Mouse (Mus musculus) colon, adult 2 months (tissue): Measurements from ENCODE around the gene Gm10037. TPM values are rescaled to one million over a fixed set of nuclear protein-coding genes. Genes with fewer than 3 reads are reported as not detected.

Experiments used
- polyA plus RNA-seq: library from polyadenylated mRNA; depleted of rRNA; stranded (reverse); fragments of >200 nt; gene quantifications from 2 replicates; pipeline ENCODE4 v1.2.3, GENCODE M21; 2012; rRNA removed

Gm10037 gene
- not detected in 2 replicates for polyA plus RNA-seq

DNA sequence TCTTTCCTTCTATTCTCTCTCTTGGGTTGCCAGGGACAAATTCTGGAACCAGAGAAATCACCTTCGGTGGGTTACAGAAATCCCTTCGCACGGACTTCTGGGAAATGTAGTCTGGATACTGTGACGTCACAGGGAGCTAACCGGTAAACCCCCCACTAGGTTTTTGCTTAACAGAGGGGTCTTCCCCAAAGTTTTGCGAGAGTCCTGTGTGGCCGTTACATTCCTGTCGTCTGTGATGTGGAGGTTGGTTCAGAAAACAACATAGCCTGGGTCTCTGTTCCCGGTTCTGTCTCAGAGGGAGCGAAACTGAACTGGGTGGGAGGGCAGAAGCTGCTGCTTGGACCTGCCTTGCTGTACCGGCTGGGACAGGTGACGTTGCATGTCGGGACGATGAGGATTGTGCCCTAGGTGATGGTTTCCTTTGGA is at the start of gene Gm10037:
Gene Gm10037 (plus strand): TSS at position 196 of the 426 bp plus-strand sequence.

DNA sequence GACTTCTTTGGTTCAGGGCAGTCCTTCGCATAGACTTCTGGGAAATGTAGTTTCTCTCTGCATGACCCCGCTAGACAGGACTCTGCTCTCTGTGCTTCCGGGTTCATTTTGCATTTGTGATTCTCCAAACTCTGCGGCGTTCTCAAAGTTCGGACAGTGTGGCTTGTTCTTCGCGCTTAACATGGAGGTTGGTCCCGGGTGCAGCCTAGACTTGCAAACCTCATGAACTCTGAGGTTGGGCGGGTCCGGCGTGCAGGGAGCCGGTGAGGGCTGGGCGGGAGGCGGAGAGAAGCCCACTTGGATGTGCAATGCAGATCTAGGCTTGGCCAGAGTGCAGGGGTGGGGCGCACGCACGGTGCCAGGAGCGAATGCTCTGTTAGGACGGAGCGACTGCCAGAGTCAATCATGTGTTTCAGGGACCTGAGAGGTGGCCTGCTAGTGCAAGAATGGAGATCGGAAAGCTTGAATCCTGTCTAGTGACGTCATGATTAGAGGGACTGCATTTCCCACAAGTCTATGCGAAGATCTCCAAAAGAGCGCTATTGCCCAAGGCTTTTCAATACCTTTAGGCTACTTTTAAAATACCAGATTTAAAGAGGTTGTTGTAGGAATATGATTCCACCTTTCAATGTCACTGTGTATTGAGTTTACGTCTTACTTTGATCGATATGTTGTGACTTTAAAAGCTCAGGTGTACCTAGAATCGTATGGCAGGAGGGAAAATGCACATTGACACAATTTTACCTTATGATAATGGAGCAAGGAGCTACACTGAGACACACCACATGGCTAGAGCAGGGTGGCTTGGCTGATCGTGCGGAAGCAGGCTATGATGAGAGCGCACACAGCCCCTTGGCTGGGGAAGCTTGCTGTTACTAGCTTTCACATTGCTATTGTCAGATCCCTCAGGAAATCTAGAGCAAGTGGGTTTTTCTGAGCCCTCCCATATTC is 16.9 kb upstream of the Gm10037 start, which contains the start of gene Zfp273:
Gene Zfp273 (plus strand): TSS at position 31 of the 951 bp plus-strand sequence.

DNA sequence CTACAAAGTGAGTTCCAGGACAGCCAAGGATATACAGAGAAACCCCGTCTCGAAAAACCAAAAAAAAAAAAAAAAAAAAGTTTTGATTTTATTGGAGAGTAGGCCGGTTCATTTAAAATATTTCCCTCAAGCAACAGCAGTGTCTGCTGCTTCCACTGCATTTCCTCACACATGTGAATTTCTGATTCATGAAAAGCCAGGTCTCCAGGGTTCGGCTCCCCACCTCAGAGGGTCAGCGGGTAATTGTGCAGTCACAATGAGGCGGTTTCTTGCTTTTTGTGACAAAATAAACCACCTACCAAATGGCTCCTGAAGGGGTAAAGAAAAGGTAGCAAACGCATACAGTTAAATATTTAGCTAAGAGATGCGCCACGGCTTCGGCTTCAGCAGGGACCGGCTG is 32.1 kb downstream of the Gm10037 start, which contains the start of gene BC048507:
Gene BC048507 (plus strand): TSS at position 301 of the 400 bp plus-strand sequence.

Other genes starting within 250 kb of the Gm10037 start
- gene Zfp729b, start 221.4 kb upstream of the Gm10037 start, polyA plus RNA-seq: 0.19 TPM in 2 replicates
- gene Gm49345, start 193.3 kb upstream of the Gm10037 start, polyA plus RNA-seq: not detected in 2 replicates
- 0.28 and 0.42 TPM in 2 replicates for gene Zfp729a, start 193.3 kb upstream of the Gm10037 start, polyA plus RNA-seq
- 2.5 and 2.8 TPM in 2 replicates for gene Zfp738, start 144.0 kb upstream of the Gm10037 start, polyA plus RNA-seq
- 0.26 and 0.46 TPM in 2 replicates for gene Zfp65, start 101.9 kb upstream of the Gm10037 start, polyA plus RNA-seq
- 0.06 and 0.27 TPM in 2 replicates for gene Zfp85, start 75.9 kb upstream of the Gm10037 start, polyA plus RNA-seq
- 0.69 and 0.96 TPM in 2 replicates for gene Zfp493, start 51.4 kb upstream of the Gm10037 start, polyA plus RNA-seq
- 0.08 and 0.24 TPM in 2 replicates for gene Zfp273, start 17.4 kb upstream of the Gm10037 start, polyA plus RNA-seq
- not detected in 2 replicates for gene BC048507, start 32.2 kb downstream of the Gm10037 start, polyA plus RNA-seq